Mouse (Mus musculus): ENCODE measurements around the gene Kcnj10. TPM values are rescaled to one million over a fixed set of nuclear protein-coding genes. Genes with fewer than 3 reads are reported as not detected.

Gene Kcnj10
- polyA plus RNA-seq, 1 experiment, result 3.9 TPM

DNA sequence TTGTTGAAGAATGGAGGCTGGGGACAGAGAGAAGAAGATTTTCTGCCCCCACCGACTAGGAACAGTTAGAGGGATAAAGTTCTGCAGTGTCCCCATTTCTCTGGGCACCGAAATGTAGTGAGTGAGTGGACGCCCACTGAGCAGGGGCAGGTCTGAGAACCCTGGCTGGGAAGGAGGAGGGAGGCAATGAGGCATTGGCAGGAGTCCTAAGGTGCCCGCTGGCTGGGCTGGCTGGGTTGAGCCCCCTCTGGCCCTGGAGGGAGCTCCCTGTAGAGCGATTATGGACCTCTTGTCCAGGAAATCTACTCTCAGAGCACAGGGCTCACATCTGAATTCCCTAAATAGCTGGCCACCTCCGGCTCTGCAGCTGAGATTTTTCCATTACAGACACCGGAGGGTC is 41.5 kb upstream of the Kcnj10 start:
- no peak for TF ChIP-seq CTCF (IDR thresholded peaks at IDR 0.05; ENCODE audit: borderline replicate concordance, control insufficient read depth, extremely low read depth, insufficient read depth, low read length, poor library complexity)
- TF ChIP-seq POLR2A (IDR thresholded peaks at IDR 0.05; ENCODE audit: control insufficient read depth, extremely low read depth, insufficient read depth, low read length, poor library complexity), result no peak
- Histone ChIP-seq H3K36me3 (ENCODE audit: control insufficient read depth, insufficient read depth, low read length) (no peaks in the 10 kb centered on the region), H3K4me1 (replicated peaks; ENCODE audit: control insufficient read depth, insufficient read depth, low read length) (no peaks in the 10 kb centered on the region), H3K4me3 (ENCODE audit: control insufficient read depth, insufficient read depth, low read length) (no peak overlapping the region), H3K27ac (ENCODE audit: control insufficient read depth, insufficient read depth, low read length) (no peak overlapping the region), H3K27me3 (ENCODE audit: control insufficient read depth, insufficient read depth, low read length) (no peaks in the 10 kb centered on the region)
- no peak for DNase-seq
- WGBS, result 91% methylated on average over 7 of the region's 7 CpGs

DNA sequence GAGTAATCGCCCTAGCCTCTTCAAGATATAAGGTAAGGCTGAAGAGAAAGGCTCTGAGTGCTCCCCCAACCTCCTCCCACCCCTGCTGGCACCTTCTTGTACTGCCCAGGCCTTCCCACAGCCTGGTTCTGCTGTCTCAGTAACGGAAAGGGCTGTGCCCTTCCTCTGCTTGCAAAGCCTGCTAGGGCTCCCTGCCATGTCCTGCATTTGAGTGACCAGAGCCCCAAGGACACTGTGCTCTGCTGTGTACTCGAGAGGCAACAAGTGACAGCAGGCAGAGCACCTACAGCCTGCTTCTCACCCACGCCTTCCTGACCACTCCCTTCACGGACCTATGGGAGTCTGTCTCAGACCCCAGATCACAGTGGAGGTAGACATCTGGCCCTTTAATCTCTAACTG is 40.8 kb upstream of the Kcnj10 start:
- no peak for DNase-seq
- H3K27ac ChIP-seq (ENCODE audit: control insufficient read depth, insufficient read depth, low read length), result no peak overlapping the region

DNA sequence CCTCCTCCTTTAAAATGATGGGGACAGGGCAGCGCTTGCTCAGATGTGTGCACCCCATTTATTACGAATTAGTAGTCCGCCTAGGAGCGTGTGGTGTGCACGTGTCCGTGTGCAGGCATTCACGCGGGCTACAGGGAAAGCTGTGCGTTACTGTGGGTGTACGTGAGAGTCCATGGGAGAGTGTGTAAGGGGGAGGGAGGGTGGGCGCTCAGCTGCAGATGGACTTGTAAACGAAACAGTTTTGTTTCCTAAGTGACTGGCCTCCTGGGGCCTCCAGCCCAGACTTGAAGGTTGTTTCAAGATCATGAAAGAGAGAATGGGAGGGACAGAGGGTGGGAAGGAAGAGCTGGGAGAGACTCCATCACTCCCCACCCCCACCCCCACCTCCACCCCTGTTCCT is 39.8 kb upstream of the Kcnj10 start:
- Histone ChIP-seq H3K4me3 (ENCODE audit: control insufficient read depth, insufficient read depth, low read length) (no peak overlapping the region), H3K36me3 (ENCODE audit: control insufficient read depth, insufficient read depth, low read length) (no peaks in the 10 kb centered on the region), H3K27ac (ENCODE audit: control insufficient read depth, insufficient read depth, low read length) (no peak overlapping the region), H3K4me1 (replicated peaks; ENCODE audit: control insufficient read depth, insufficient read depth, low read length) (0 out of 2 replicates have a peak, but pooled peaks cover 2% of the 10 kb centered on the region), H3K27me3 (ENCODE audit: control insufficient read depth, insufficient read depth, low read length) (no peaks in the 10 kb centered on the region)
- no peak for DNase-seq
- TF ChIP-seq CTCF (IDR thresholded peaks at IDR 0.05; ENCODE audit: borderline replicate concordance, control insufficient read depth, extremely low read depth, insufficient read depth, low read length, poor library complexity) (no peak), POLR2A (IDR thresholded peaks at IDR 0.05; ENCODE audit: control insufficient read depth, extremely low read depth, insufficient read depth, low read length, poor library complexity) (no peak)
- 88% methylated on average over 12 of the region's 12 CpGs for WGBS

More for the DNA sequence above, 40.8 kb upstream of the Kcnj10 start:
- no peaks in the 10 kb centered on the region for H3K4me1 ChIP-seq (replicated peaks; ENCODE audit: control insufficient read depth, insufficient read depth, low read length)
- H3K4me3 ChIP-seq (ENCODE audit: control insufficient read depth, insufficient read depth, low read length), result no peak overlapping the region
- no peak for TF ChIP-seq CTCF (IDR thresholded peaks at IDR 0.05; ENCODE audit: borderline replicate concordance, control insufficient read depth, extremely low read depth, insufficient read depth, low read length, poor library complexity)
- TF ChIP-seq POLR2A (IDR thresholded peaks at IDR 0.05; ENCODE audit: control insufficient read depth, extremely low read depth, insufficient read depth, low read length, poor library complexity), result no peak
- WGBS, result 82% methylated on average over 5 of the region's 5 CpGs
- no peaks in the 10 kb centered on the region for H3K27me3 ChIP-seq (ENCODE audit: control insufficient read depth, insufficient read depth, low read length)
- H3K36me3 ChIP-seq (ENCODE audit: control insufficient read depth, insufficient read depth, low read length), result no peaks in the 10 kb centered on the region

DNA sequence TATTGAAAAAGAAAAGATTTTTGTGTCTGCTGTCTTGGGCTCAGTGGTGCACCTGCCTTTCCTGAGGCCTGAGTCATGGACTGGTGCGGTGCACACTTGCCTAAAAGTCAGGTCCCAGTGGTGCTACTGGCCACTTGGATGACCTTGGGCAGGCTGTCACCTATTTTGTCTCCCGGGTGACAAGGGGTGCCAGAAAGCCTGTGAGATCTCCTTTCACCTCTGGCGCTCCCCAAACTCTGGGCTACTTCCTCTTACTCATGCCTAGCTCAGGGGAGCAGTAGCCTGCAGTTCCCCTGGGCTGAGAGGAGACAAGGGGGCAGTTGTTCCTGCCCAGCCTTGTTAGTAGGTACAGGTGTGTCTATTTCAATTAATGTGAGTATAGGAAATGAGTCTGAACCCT is 38.7 kb upstream of the Kcnj10 start:
- 44% methylated on average over 3 of the region's 3 CpGs for WGBS

DNA sequence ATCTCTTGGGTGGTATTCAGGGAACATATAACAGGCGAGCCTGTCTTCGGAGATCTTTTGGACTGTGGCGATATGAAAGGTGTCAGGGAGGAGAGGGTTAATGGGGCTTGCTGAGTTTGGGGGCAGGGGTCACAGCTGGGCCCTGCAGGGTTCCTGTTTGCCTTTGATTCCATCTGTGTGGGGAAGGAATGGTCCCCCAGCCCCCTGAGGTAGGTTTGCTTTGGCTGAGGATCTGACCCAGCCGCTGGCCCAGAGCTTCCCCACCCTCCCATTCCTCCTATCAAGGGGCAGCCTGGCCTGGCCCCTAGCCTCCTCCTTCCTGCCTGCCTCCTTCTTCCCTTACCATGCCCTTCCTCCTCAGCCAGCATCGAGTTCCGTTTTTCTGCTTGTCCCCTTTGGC is 38.2 kb upstream of the Kcnj10 start:
- H3K27me3 ChIP-seq (ENCODE audit: control insufficient read depth, insufficient read depth, low read length), result no peaks in the 10 kb centered on the region
- no peaks in the 10 kb centered on the region for H3K36me3 ChIP-seq (ENCODE audit: control insufficient read depth, insufficient read depth, low read length)
- H3K4me1 ChIP-seq (replicated peaks; ENCODE audit: control insufficient read depth, insufficient read depth, low read length), result 0 out of 2 replicates have a peak, but pooled peaks cover 5% of the 10 kb centered on the region
- H3K27ac ChIP-seq (ENCODE audit: control insufficient read depth, insufficient read depth, low read length), result no peak overlapping the region
- TF ChIP-seq CTCF (IDR thresholded peaks at IDR 0.05; ENCODE audit: borderline replicate concordance, control insufficient read depth, extremely low read depth, insufficient read depth, low read length, poor library complexity) (no peak), POLR2A (IDR thresholded peaks at IDR 0.05; ENCODE audit: control insufficient read depth, extremely low read depth, insufficient read depth, low read length, poor library complexity) (no peak)
- no peak overlapping the region for H3K4me3 ChIP-seq (ENCODE audit: control insufficient read depth, insufficient read depth, low read length)
- no peak for DNase-seq
- 68% methylated on average over 6 of the region's 6 CpGs for WGBS

More for the DNA sequence above, 38.7 kb upstream of the Kcnj10 start:
- no peak for TF ChIP-seq POLR2A (IDR thresholded peaks at IDR 0.05; ENCODE audit: control insufficient read depth, extremely low read depth, insufficient read depth, low read length, poor library complexity)
- no peak for TF ChIP-seq CTCF (IDR thresholded peaks at IDR 0.05; ENCODE audit: borderline replicate concordance, control insufficient read depth, extremely low read depth, insufficient read depth, low read length, poor library complexity)
- Histone ChIP-seq H3K27ac (ENCODE audit: control insufficient read depth, insufficient read depth, low read length) (no peak overlapping the region), H3K4me1 (replicated peaks; ENCODE audit: control insufficient read depth, insufficient read depth, low read length) (0 out of 2 replicates have a peak, but pooled peaks cover 5% of the 10 kb centered on the region), H3K4me3 (ENCODE audit: control insufficient read depth, insufficient read depth, low read length) (no peak overlapping the region), H3K36me3 (ENCODE audit: control insufficient read depth, insufficient read depth, low read length) (no peaks in the 10 kb centered on the region), H3K27me3 (ENCODE audit: control insufficient read depth, insufficient read depth, low read length) (no peaks in the 10 kb centered on the region)
- DNase-seq, result no peak

DNA sequence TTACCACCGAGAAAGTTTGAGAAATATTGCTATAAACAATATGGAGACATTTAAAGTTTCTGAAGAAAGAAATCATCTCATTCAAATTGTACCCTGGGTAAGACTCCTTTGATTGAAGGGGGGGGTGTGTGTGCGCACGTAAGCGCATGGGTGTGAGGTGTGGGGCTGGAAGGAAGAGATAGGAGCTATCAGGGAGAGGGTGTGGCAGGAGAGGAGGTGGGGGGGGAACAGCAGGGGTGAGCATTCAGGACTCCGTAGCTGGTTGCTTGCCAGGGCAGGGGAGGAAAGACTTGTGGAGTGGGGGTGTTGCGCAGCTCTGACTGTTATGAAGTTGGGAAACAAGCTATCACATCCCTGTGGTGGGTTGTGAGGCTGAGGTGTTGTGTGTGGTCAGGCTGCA is 36.6 kb upstream of the Kcnj10 start:
- no peak for TF ChIP-seq POLR2A (IDR thresholded peaks at IDR 0.05; ENCODE audit: control insufficient read depth, extremely low read depth, insufficient read depth, low read length, poor library complexity)
- Histone ChIP-seq H3K27me3 (ENCODE audit: control insufficient read depth, insufficient read depth, low read length) (no peaks in the 10 kb centered on the region), H3K27ac (ENCODE audit: control insufficient read depth, insufficient read depth, low read length) (no peak overlapping the region), H3K4me3 (ENCODE audit: control insufficient read depth, insufficient read depth, low read length) (no peak overlapping the region), H3K4me1 (replicated peaks; ENCODE audit: control insufficient read depth, insufficient read depth, low read length) (0 out of 2 replicates have a peak, but pooled peaks cover 5% of the 10 kb centered on the region), H3K36me3 (ENCODE audit: control insufficient read depth, insufficient read depth, low read length) (no peaks in the 10 kb centered on the region)
- DNase-seq, result no peak
- 64% methylated on average over 6 of the region's 6 CpGs for WGBS

DNA sequence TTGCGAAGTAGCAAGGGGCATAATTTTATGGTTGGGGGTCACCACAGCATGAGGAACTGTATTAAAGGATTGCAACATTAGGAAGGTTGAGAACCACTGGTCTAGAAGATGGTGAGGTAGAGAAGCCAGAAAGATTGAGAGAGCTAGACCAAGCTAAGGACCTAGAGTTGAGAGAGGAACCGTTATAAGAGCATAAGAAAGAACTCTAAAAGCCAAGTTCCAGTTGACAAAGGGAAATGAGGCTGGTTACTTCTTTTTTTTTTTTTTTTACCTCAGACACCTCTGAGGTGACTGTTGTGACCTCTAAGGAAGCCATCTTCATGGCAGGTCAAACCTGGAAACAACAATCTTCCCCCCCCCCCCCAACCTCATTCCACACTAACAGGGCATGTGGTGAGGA is 35.9 kb upstream of the Kcnj10 start:
- Histone ChIP-seq H3K27me3 (ENCODE audit: control insufficient read depth, insufficient read depth, low read length) (no peaks in the 10 kb centered on the region), H3K4me1 (replicated peaks; ENCODE audit: control insufficient read depth, insufficient read depth, low read length) (peaks cover 10% of the 10 kb centered on the region), H3K4me3 (ENCODE audit: control insufficient read depth, insufficient read depth, low read length) (no peak overlapping the region), H3K27ac (ENCODE audit: control insufficient read depth, insufficient read depth, low read length) (no peak overlapping the region), H3K36me3 (ENCODE audit: control insufficient read depth, insufficient read depth, low read length) (no peaks in the 10 kb centered on the region)
- no peak for DNase-seq
- 49% methylated on average over 2 of the region's 2 CpGs for WGBS
- no peak for TF ChIP-seq CTCF (IDR thresholded peaks at IDR 0.05; ENCODE audit: borderline replicate concordance, control insufficient read depth, extremely low read depth, insufficient read depth, low read length, poor library complexity)
- TF ChIP-seq POLR2A (IDR thresholded peaks at IDR 0.05; ENCODE audit: control insufficient read depth, extremely low read depth, insufficient read depth, low read length, poor library complexity), result no peak
